Mouse (Mus musculus) right cerebral cortex, postnatal 25 days (tissue): Measurements from ENCODE around the gene Lpcat1.

Source experiments
- DNase-seq: peaks from one replicate; pipeline ENCODE4 v3.0.0; 2022

Gene Lpcat1

DNA sequence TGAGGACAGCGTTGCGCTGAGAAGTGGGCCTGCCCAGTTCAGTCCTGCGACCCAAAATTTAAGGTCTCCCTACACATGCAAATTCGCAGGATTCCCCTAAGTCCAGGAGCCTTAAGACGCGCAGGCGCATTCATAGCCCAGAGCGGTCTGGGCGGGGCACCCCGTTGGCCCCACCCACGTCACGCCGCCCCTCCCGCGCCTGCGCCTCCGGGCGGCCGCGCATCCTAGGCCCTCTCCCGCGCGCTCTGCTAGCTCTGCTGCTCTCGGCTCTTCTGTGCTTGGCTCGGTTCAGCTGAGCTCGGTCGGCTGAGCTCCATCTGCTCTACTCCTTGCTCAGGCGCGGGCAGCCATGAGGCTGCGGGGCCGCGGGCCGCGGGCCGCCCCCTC is at the start of gene Lpcat1:
Lpcat1 (plus strand) TSS at position 164 of the 387 bp plus-strand sequence.
- DNase-seq, result peak; percentile 90

DNA sequence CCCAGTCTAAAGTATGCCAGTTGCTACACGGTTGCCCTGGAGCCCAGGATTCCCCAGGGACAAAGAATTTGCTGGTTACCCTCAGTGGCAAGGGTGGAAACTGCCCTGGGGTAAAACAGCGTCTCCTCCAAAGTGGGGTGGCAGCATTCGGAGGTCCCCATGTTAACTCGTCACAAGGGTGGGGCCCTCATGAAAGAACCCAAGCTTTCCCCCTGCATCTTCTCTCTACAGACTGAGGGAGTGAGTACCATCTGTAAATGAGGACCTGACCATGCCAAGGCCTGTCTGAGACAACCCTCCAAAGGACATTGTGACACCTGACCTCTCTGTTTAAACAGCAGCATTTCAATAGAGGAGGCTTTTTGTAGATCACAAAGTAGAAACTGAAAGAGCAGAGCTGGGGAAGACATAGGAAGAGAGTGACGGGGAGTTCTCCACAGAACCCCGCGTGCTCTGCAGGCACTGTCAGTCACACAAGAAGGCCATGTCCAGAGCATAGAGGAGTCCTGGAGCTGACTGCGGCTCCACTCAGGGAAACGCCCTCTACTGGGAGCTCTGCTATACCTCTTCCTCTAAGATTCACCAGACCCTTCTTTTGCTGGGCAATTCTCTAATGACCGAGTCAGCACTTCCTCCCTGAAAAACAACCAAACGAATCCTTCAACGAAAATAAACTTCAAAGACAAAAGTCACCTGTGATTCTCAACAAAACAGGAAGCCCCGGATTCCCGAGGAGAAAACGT is 49.3 kb upstream of the Lpcat1 start:
- DNase-seq, result no peak

DNA sequence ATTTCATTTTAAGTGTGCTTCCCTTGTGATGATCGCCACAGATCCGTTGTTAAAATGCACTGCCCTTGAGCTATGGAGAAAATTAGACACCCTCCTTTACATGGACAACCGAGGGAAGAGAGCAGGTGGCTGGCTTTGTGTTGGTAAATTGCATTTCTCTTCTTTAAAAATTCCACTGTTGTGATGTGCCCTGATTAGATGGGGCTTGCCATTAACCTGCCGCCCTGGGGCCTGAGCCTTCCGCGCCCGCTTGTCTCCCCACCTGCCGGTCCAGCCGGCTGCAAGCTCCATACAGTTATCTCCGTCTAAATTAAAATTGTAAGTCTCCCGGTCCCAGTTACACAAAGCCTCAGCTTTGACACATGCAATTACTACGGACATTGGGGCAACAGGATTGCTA is 48.7 kb upstream of the Lpcat1 start:
- no peak for DNase-seq

DNA sequence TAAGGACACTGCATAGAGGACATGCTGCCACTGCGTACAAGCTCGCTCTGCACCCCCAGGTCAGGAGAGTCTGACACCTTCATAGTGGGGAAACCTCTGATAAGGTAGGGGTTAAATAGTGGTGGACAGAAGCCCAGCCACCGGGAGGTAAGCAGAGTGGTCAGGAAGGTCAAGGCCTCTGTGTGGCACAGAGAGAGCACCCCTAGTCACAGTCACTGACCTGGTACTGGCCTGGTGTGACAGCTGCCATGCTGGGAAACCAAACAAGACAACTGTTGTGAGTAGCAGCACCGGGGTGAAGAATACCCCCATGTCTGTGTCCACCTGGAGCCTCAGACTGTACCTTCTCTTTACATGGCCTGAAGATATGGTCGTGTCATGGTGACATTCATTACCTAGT is 47.8 kb upstream of the Lpcat1 start:
- no peak for DNase-seq

DNA sequence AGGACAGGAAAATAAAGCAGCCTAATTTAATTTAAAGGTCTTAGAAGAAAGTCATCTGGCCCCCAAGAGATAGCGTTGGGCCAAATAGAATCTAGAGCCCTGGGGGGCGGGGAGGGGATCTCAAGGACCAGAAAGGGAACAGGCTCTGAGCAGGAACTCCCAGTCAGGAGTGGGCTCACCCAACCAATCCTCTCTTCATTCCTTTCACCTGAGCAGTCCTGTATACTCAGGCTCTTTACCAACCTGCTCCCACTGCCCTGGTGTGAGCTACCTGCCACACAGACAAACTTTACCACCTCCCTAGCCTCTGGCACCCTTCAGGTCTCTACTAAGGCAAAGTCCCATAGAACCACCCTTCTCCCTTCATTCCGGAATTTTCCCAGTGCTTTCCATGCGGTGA is 44.0 kb upstream of the Lpcat1 start:
- no peak for DNase-seq

DNA sequence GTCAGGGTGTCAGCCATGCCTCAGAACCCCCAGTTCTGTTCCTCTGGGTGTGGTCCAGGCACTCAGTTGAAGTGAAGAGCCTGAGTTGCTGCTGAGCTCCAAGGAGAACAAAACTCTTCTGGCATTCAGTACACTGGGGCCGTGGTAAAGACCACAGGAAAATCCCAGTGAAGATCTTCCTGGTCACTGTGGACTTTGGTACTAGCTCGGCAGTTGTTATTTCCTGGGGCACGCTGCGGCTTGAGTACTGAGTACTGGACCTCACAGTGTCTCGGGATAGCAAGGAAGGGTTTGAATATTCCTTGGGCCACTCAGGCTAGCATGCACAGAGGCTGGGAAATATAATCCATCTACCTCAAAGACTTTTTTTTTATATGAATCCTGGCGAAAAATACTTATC is 42.0 kb upstream of the Lpcat1 start:
- no peak for DNase-seq

DNA sequence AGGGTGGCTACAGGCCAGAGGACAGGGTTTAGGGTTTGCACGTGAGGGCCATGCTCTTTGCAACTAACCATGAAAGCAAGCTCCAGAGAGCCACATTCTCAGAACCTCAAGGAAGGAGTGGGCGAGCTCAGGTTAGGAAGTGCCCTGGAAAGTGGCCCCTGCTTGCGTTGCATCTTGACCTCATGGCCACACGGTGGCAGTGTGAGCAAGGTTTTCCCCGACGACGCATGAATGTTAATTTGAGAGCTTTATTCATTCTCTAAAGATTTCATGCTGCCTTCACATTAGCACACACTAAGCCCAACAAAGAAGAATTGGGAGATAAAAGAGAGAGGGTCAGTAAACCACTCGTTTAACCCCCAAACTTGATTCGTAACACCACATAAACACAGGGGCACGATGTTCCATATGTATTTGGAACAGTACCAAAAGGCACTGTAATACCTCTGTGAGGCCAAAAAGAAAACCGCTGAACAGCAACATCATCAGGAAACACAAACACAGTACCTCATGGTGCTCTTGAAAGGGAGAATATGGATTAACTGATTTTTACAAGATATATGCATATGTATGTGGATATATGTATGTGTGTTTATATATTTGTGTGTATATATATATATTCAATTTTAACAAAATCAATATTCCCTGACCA is 41.0 kb upstream of the Lpcat1 start:
- DNase-seq, result peak; percentile 66

DNA sequence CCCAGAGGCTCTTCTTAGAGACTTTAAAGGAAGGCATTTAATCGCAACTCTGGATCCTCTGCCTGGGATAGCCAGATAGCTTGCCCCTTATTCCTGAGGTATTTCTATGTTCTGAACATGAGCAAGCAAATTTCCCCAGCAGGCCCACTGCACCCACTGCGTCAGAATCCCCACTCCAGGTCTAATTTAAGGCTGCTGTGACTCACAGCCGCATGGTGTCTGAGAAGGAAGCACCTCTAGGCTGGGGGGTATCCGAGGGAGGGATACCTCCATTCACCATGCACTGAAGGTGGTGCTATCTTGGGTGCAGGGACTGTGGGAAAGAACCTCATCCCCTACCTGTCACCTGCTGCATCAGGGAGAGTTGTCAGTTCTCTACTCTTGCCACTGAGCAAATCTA is 40.4 kb upstream of the Lpcat1 start:
- peak; percentile 59 for DNase-seq

DNA sequence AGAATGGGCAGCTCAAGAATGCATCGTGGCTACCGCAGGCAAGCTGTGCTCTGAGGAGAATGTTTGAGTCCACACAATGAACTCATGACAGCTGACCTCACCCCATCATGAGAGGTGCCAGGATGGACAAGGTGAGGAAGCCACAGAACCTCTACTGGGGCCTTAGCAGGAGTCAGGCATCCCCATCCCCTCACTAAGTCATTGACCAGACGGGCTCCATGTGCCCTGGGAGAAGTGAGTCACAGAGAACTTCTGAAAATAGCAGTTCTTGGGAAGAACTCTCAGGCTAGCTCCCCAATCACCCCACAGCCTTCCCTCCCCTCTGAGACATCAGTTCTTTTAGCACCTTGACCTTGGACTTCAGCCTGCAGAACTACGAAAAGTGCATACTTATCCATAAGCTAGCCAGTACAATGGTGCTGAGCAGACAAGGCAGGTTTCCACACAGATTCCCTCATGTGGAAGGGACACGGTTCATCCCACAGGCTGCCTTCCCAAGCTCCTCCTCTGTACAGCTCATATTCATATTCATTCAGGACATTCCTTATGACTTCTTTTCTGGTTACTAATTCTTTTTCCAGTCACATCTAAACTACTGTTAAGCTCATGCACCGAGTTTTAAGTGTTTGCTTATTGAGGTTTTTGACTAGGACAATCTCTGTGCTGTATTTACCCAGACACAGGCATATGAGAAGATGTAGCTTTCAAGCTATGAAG is 37.2 kb upstream of the Lpcat1 start:
- no peak for DNase-seq

DNA sequence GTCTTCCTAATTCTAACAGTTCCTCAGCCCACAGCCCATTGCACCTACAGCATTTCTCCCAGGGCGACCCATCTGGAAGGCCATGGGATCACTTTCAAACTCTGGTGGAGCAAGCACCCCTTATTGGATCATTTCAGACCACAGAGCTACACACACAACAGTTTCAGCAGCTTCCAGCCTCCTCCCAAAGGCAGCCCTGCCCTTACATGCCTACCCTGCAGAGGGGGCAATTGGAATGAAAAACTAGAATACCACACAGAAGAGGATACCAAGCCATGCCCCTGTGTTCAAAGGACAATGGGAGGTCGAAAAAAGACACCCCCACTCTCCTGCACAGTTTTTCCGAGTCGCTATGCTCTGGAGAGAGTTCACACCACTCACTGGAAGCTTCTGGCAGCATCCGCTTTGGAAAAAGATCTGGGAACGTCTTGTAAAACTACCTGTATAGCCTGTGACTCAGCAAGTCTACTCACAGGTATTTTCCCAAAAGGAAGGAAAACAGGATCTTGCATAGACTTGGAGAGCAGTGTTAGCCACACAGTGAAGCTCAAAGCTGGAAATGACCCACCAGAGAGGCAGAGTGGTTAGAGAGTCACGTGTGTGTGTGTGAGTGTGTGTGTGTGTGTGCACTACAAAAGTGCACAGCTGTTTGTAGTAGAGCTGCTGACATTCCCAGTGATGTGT is 34.4 kb upstream of the Lpcat1 start:
- DNase-seq, result no peak

DNA sequence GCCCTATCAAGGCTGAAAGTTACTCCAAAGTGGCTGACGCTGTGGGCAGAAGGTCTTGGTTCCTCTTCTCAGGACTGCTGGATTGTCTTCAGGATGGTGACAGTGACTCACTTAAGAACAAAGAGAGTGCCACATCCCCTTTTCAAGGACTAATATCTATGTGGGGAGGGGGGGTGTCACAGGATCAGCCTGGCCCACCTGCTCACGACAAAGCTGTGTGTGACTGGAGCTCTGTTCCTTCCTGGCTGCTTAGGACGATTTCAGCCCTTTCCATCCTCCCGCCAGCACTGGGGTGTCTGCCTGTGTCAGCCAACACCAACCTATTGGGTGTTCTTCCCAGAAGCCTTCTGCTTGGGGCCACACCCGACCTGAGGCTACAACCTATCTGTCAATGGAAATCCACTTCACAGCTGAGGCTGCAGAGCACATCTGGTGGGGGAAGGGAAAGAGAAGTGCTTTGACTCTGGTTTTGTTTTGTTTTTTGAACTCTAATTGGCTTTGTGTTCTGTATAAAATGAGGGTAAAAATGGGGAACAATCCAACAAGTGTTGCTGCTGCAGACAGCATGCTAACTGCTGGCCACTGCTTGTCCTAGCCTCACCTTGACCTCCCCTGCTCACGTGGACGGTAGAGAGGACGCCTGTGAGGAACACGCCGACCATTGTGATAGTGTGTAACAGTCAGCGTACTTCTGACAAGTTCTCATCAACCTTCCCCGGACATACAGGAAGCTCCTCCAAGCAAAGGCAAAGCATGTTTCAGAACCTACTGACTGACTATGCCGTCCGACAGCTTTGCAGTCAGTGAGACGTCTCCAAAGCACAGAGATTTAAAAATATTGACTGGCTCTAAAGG is 33.1 kb upstream of the Lpcat1 start:
- DNase-seq, result no peak

DNA sequence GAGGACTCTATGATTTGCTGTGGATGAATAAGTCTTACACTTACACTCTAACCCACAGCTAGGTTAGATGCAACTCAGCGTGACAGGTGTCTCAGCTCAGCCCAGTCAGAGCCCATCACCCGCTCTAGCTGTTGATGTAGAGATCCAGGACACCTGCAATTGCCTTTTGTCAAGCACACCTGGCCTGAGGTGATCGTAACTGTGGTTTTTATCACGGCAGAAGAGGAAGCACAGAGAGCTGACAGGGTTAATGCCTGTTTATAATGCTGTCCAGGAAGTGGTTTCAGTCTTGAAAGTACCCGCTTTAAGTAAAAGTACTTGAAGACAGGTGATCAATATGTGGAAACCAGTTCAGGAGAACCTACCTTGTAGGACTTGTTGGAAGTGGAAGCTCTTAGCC is 32.3 kb upstream of the Lpcat1 start:
- no peak for DNase-seq

DNA sequence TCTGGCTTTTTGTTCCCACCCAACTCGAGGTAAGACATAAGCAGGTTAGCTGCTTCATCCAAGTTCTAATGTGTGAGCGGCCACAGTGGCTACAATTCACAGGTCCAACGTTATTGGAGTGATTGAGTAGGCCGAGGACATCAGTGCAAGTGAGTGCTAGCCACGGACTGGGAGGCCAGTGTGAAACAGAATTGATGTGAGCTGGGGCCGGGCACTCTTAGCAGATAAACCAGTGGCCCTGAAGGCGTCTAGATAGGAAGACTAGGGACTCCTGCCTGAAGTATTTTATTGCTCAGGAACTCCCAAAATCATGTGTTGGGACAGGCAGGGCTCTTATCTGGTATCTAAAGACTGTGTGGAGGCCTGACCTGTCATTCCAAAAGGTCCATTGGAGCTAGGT is 31.3 kb upstream of the Lpcat1 start:
- no peak for DNase-seq

DNA sequence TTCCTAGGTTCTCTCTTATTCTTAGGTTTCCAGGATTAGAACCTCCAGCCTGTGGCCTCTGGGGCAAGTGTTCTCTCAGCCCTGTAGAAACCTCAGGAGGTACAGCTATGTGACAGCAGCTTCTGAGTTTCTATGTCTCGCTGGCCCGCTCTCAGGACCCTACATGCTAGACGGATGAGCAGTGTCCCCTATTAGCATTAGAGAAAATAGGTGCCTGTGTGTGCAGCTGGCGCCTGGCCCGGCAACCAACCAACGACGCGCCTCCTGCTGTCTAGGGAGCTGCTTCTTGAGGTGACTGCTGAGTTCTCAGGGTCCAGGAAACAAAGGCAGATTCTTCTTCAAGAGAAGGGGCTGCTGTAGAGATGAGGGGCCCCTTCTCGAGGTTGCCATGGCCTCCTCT is 27.9 kb upstream of the Lpcat1 start:
- DNase-seq, result no peak

DNA sequence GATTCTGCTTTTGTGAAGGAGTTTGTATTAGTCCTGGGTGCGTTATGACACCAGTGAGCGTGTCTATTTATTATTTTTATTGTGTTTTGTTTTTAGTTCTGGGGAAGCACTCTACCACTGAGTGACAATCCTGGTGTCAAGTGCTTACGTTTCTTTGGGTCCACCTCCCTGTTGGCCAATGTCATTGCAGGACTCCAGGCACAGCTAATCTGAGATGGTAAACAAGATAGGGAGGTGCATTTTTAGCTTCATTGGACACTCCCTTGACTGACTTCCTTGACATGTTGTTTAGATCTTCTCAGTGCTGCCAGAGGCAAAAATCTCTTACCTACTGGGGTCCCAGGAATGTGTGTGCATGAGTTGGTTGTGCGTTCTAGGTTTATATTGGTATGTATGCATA is 26.0 kb upstream of the Lpcat1 start:
- DNase-seq, result no peak

DNA sequence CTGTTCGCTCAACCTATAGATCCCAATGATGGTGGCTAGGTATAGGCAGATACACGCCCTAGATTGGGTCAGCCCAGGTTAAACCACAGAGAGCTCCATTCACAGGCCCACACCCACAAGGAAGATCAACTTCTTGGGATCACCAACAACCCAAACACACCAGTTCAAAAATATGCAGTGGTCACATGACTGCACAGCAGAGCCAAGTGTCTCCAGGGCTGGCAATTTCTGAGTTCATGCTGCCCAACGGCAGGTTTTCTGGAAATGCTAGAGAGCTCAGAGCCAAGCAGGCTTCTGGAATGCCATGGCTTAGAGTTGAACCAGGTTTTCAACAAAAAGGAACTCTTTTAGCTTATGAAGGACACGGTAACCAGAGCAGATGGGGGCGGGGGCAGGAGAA is 25.3 kb upstream of the Lpcat1 start:
- DNase-seq, result no peak

DNA sequence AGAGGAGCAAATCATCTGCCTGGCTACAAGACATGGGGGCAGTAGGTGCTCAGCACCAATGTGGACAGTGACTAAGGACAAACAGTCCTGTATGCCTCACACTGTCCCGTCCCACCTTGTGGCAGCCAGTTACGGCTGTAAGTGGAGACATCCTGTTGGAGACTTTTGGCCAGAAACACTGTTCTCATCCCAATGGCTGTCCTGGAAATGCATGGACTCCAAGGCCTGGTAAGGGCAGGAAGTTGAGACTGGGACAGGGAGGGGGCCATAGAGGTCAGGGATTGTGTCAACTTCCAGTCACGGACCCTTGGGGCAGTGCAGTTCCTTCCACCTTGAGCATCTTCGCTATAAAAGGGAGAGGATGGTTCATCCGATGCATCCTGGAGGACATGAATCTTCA is 24.6 kb upstream of the Lpcat1 start:
- DNase-seq, result no peak

DNA sequence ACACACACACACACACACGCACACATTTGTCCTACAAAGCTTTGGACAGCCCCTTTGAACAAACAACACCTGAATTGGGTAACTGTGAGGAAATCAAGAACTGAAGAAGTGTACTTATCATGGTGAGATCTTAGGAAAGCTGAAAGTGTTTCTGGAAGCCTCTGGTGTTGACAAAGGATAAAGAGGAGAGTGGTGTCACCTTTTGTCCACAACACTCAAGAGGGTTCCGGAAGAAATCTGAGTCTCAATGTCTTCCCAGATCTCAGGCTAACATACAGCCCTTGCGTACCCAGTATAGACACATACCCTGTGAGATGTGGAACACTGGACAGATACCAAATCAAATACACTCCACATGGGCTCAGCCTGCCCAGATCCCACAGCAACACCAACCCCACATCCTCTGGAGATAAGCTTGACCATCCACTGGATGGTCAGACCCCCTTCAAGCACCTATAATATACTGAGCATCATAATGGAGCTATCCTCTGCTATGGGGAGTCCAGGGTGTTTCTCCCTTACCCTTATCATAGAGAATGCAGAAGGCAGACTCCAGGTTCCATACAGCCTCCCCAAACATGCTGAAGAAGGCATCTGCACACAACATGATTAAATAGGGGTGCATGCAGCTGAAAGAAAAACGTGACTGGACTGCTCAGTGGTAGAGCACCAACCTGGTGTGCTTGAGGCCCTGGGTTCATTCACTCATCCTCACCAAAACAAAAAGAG is 23.7 kb upstream of the Lpcat1 start:
- DNase-seq, result no peak

DNA sequence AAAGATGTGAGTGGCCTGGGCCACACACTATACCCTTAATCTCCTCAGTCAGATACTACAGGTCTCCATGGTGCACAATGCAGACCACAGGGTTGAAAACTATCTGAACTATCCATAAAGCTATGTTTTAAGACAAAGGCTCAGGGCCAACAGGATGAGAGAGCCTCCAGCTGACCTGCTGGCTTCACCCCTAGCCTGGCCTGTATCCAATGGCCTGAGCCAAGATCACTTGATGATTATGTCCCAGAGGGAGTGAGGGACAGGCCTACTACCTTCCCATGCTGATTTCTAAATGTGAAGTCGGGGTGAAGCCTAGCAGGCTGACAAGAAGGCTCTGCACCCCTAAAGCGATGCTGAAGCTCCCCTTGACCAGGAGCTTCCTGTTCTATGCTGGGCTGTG is 21.9 kb upstream of the Lpcat1 start:
- DNase-seq, result no peak

DNA sequence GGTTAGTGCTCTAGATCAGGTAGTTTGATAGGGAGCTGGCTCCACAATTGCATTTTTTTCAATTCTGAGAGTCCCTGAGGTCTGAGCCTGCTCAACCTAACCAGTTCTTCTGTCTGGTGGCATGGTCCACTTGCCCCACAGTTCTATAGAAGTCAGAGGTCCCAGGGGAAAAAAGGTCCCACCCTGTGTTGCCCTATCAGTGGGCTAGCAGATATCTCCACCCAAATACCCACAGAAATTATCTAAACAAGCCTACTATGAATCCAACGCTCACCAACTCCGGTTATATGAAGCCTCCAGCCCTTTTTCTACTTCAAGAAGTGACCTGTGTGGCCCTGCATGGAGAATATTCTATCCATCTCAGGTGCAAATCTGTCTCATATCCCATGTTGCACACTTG is 20.9 kb upstream of the Lpcat1 start:
- DNase-seq, result no peak

DNA sequence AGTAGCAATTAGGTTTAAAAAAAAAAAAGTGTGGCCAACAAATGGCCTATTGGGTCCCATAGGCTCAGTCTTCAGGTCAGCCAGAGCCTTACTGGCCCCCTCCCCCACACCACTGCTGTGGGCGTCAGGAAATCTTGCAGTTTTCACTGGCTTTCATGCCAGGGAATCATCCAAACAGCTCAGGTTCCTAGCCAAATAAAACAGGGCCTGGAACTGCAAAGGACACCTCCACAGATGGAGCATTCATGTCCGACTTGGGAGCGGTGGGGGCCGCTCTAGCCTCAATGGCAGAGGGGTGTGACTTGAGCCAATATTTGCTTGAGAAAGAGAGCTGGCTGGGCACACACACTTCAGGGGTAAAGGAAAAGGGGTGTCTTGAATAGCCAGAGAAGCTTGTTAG is 20.5 kb upstream of the Lpcat1 start:
- no peak for DNase-seq

DNA sequence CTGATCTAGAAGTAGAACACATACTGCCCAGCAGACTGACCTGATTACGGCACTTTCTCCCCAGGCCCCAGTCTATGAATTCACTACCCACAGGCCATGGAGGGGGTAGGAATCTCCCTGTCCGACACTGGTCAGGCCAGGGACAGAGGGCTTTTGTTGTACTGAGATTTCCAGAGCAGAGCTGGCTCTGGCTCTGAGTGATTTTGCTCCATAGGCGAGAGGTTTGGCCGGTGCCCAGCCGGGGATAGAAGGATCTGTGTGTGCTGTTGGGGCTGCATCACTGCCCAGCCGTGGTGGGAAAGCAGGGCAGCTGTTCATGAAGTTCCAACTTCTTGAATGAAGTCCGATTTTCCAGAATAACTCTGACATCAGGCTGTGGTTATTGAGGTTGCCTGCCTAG is 20.1 kb upstream of the Lpcat1 start:
- peak; percentile 36 for DNase-seq
